Mouse (Mus musculus): ENCODE measurements at regions not wholly inside any gene's neighbourhood (a gene's known extent, or its start where the extent isn't known, plus 50 kb on each side); places are given as distances from the start of the nearest gene placed in this dataset.
A peak's percentile ranks its signal among the peaks of the same experiment; 100 is the strongest.

- no peak for DNase-seq (ENCODE audit: low spot score)
Observed at GRCm38 (mm10) chr8:4411126-4411525, 81.7 kb upstream of the Cers4 start.

DNA sequence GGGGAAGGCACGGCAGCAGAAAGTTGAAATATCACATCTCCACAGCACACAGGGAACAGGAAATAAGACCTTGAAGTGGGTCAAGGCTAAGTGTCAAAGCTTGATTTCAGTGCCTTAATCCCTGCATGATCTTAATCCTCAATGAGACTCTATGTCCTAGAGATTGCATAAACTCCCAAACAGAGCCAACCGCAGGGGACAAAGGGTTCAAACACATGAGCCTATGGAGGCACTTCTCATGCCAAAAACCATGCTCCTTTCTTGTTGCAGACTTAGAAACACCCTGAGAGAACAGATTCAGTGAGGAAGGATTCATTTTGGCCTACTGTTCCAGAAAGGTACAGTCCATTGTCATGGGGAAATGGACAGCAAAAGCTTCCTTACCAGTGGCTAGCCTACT, 81.0 kb upstream of the Cers4 start:
- DNase-seq (ENCODE audit: low spot score), result no peak

- DNase-seq (ENCODE audit: low spot score), result peak; percentile 58
Observed at GRCm38 (mm10) chr8:4413206-4413605, 79.6 kb upstream of the Cers4 start.

- no peak for DNase-seq (ENCODE audit: low spot score)
Observed at GRCm38 (mm10) chr8:4413764-4414163, 79.1 kb upstream of the Cers4 start.

- DNase-seq (ENCODE audit: low spot score), result no peak
Observed at GRCm38 (mm10) chr8:4417141-4417540, 75.7 kb upstream of the Cers4 start.

DNA sequence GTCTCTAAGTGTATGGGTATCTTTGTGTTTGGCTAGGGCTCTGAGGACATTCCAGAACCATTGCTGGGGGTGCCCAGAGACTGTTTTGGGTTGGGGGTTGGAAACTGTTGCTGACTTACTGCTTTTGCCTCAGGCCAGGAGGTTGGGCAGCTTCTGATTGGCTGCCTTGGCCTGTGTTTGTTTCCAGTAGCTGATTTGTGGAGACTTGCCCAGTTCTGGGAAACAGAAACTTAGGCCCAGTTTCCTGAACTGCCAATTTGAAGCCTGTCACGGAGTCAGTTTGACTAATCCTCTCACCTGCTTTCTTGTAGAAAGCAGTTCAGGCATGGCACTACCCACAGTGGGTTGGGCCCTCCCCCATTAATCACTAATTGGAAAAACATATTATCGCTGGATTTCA, 59.7 kb upstream of the Cers4 start:
- no peak for DNase-seq (ENCODE audit: low spot score)

- no peak for DNase-seq (ENCODE audit: low spot score)
Observed at GRCm38 (mm10) chr8:4436546-4436945, 56.3 kb upstream of the Cers4 start.

Measured in MN1 (cell line).